Mouse (Mus musculus) inflammation-experienced regulatory T-cells, adult 6 months (primary cell): ENCODE data around the gene Otogl. TPM values are rescaled to one million over a fixed set of nuclear protein-coding genes. Genes with fewer than 3 reads are reported as not detected.

Source experiments
- ATAC-seq: one replicate; pipeline ENCODE4 v1.8.0; 2017
- polyA plus RNA-seq, 3 experiments: library from polyadenylated mRNA; unstranded; fragments of 100-300 nt; shearing (Covaris generic); gene quantifications; one replicate each; pipeline ENCODE4 v1.2.1; 2017

Gene Otogl
- not detected for polyA plus RNA-seq

DNA sequence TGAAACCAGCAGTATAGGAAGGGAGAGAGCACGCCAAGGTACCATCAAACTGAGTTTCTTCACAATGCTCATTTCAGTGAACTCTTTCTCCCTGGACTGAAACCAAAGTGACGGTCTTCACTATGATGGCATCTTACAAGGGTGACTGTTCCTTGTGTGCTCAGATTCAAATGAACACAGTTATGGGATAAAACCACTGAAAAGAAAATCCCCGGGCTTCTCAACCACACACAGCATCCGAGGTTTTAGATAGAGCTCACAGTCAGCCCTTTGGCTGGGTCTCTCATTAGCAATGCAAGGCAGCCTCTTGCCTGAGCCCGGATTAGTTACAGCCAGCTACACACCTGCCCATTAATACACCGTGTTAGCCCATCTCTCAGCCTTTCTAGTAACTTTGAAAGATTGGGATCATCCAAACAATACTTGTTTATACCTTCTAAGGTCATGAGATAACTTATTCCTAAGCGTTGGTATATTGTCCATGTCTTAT, at the start of gene Otogl:
Gene Otogl, minus strand, starts transcription at position 51 of the 490 bp plus-strand sequence.
- ATAC-seq, result no peak

DNA sequence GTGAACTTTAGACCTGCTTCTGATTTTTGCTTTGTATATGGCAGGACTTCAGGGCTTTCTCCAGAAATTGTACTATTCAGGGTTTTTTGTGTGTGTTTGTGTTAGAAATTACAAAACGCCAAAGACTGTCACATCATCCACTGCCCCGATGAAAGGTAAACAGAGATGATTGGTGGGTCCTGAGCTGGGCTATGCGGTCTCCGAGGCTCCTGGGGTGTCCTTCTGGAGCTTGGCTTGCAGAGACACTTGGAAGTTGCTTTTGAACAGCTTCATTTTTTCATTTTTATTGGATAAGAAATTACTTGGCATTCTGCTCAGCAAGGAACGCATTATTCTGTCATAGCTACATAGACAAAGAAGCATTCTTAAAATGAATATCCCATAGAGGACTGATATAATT, 44.7 kb upstream of the Otogl start:
- no peak for ATAC-seq

DNA sequence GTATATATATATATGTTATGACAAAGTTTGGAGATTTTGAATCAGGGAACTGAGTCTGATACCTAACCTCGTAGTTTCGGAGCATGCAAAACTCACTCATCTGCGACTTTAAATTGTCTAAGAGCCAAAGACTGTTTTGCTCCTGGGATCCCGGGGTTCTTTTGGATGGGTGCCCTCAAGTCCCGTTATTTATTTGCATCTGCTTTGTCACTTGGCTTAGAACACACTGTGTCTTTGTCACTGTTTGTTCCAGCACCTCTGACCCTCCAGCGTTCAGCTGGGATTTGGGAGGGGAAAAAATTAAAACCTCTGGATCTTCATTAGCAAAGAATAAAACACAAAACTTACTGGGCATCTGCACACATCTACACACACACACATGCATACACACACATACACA, 42.5 kb upstream of the Otogl start:
- ATAC-seq, result no peak

DNA sequence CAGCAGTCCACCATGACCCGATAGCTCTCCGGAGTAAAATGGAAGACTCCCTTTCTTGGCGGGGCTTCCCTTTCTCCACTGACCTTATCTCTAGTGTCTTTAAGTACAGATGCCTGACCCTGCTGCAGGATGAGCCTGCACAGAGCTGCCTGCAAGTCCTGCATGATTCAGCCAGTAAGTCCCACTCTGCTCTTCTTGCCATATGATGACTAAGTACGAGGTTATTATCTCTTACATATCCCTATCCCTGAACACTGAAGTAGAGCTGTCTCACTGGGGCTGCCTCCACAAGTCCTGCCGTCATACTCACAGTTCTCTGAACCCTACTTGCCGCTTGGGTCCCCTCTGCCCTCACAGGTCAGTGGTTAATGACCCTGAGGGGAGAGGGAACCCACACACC, 39.7 kb upstream of the Otogl start:
- ATAC-seq, result no peak

DNA sequence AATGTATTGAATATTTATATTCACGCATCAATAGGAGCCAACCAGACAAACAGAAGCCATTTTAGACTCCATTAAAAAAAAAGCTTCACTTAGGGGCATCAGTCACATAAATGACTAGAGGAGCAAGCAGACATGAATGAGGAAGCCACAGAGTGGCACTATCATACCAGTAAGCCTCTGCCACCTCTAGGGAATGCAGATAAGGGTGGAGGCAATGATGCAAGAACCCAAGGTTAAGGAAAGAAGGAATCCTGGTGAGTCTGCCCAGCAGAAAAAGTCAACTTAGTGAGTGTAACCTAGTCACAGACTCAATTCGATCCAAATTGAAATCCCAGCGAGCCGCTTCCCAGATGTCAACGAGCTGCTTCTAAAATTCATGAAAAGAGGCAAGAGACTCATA, 38.0 kb upstream of the Otogl start:
- no peak for ATAC-seq

DNA sequence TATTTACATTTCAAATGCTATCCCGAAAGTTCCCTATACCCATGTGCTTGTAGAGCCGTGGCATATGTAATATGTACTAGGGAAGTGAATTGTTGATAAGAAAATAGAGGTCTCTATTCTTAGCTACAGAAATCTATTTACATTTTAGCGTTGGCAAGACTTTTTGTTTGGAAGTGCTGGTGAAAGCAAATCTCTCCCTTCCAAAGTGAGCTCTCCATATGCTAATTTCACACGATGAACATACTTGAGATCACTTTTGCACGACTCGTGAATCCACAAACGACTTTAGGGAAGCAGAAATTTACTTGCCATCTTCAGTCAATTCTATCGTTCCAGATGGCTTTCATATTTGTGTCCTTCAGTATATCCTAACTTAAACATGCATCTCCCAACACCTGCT, 36.7 kb upstream of the Otogl start:
- no peak for ATAC-seq

DNA sequence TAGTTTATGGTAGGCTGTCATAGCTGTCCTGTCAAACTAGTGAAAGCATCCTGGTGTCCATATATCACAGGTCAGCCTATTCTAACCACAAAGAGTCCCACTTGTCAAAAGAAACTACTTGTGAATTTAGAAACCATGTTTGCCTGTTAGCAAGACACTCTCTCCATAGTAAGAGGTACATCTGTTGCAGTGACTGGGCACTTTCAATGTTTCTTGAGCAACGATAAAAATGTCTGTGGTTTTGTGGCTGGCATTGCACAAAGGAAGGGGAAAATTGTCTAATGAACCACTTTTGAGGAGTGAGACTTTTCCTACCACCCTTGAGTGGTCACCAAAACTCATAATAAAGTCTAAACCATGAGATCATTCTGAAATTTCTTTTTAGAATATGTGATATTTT, 36.1 kb upstream of the Otogl start:
- no peak for ATAC-seq

DNA sequence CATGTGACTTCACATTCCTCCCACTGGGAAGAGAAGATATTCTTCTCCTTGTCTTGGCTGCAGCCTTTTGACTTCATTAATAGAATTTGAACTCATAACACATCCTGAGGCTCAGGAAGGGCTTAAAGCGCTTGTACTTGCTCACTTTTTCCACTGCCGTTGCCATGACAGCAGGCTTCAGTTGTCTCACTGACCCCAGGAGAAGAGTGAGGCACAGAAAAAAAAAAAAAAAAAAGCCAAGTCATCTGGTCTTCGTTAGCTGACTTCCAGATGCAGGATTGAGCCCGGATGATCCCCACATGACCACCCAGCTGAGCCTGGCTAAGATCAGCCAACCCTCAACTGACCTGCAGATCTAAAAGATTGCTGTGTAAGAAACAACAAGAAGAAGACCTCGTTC, 34.4 kb upstream of the Otogl start:
- no peak for ATAC-seq

DNA sequence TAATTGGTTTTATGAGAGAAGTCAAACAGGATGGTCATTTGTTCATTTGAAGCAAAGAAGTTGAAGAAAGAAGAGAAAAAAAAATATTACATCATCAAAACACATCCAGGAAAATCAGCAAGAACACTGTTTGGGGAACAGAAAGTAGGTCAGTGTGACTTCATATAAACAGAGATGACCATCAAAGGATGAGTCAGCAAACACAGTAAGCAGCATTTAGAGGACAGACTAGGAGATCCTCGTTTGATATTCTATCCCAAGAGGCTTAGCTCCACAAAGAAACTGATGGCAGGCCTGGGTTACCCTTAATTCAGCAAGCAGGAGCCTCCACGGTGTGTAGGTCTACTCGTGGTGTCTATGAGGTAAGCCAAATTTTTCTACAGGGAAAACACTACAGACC, 31.9 kb upstream of the Otogl start:
- ATAC-seq, result no peak

DNA sequence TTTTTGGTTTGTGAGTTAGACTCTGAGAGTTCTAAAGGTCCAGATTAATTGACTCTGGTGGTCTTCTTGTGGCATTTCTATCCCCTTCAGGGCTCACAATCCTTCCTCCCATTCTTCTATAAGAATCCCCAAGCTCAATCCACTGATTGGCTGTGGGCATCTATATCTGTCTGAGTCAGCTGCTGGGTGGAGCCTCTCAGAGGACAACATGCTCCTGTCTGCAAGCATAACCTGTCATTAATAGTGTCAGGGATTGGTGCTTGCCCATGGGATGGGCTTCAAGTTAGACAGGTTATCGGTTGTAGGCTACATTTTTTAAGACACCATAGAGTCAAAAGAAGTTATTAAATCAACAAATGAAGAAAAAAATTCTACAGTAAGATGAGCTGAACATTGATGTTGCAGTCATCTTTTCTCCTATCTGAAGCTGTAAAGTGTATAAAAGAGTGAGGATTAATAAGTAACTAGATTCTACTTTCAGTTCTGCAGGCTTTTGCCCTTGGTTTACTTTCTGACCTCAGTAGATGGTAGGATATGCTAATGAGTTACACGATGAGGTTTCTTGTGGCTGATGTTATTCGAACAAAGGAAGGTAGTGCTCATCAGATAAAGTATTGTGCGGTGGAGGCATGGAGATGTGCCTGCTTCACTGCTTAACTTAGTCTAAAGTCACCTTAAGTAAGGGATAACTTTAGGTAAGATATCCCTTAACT, 29.4 kb upstream of the Otogl start:
- peak; percentile 96 for ATAC-seq

DNA sequence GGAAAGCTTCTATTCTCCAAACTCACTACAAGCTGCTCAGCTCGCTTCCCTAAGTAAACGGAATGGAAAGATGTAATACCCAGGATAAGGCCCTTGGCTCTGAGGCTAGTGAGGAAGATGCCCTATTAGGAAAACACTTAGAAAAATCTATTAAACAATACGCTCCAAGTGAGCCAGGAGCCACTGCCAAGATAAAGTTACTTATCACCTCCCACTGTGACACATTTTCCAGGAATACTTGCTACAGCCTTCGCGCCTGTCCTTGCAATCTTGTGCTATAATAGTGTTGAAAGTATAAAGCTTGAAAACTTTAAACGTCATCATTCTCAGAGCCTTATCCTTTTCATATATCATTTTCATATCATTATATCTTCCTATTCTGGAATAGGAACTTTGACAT, 28.4 kb upstream of the Otogl start:
- ATAC-seq, result no peak

DNA sequence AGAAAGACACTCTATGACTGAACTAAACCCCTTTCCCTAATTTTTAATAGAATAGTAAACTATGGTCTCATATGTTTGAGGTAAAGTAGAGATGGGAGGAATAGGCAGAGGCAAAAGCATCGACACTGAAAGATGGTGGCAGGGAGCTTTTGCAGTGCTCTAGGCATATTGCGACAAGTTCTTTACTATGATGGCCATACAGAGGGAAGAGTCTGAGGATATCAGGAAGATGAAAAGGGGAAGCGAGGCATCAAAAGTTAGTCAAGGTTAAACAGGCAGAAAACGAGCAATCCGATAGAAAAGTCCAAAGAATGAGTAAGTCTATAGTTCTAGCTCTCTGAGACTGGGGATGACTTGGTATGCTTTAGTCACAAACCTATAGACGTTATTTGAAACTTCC, 27.9 kb upstream of the Otogl start:
- ATAC-seq, result no peak

DNA sequence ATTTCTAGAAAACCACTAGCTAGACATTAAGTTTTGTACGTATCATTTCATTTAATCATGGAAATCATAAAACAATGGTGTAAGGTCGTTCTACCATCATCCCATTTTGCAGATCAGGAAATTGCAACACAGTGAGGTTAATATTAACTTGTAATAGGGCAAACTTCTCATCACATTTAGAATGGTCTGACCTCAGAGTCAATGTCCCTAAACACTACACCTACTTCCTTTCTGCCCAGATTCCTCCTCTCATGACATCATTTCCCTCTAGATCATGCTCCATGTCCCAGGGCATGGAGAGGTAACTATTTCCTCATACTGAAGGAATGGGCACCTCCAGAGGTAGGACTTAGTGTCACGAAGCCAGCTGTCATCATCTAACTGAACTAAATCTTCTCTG, 22.1 kb upstream of the Otogl start:
- no peak for ATAC-seq

DNA sequence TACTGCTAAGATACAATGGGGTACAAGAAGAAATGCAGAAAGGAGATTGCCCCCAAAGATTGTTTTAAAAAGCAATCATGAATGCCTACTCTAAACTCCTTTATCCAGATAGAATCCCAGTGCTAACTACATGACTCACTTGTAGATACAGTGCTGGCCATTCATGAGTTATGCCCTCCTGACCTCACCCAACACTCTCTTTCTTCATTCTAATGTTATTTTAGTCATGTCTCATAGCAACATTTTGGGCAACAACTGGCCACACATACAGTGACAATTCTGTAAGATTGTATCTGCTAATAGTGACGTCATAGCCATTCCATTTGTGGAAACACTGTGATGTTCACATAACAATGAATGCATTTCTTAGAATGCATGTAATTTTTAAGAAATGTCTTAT, 21.6 kb upstream of the Otogl start:
- no peak for ATAC-seq

DNA sequence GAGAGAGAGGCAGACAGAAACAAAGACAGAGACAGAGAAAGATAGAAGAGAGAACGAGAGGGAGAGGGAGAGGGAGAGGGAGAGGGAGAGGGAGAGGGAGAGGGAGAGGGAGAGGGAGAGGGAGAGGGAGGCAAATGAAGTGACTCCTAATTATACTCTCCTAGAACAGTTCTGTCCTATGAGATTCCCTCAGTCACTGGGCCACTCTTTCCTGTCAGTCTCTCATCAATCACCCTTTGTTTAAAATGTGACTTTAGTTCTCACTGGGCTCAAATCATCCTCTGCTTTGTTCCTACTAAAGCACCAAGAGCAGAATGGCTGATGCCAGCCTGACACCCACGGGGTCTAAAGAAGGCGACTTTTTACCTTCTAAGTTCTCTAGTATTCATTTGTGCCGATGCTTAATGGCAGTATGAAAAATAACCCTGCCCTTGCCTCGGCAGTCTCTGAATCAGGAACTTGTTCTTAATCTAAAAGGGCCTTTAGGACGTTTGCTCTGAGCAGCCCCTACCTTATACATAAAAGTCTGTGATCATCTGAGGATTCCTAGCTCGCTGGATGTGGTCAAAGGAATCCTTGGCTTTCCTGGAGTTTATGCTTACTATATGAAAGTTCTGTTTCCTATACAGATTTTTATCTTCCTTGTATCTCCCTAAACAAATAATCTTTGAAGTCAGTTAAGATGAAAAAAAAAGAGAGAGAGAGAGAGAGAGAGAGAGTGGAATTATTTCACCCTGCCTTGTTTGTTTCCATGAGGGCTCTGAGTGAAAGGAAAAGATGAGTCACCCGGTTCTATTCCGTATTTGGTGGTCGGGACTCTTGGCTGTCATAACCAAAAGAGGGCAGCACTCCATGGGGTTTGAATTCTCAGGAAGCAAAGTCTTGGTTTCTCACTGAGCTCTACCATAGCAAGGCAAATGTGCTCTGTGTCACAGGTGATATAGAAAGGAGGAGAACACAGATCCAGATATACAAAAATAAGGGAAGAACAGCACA, 20.2 kb upstream of the Otogl start:
- ATAC-seq, result peak; percentile 92

DNA sequence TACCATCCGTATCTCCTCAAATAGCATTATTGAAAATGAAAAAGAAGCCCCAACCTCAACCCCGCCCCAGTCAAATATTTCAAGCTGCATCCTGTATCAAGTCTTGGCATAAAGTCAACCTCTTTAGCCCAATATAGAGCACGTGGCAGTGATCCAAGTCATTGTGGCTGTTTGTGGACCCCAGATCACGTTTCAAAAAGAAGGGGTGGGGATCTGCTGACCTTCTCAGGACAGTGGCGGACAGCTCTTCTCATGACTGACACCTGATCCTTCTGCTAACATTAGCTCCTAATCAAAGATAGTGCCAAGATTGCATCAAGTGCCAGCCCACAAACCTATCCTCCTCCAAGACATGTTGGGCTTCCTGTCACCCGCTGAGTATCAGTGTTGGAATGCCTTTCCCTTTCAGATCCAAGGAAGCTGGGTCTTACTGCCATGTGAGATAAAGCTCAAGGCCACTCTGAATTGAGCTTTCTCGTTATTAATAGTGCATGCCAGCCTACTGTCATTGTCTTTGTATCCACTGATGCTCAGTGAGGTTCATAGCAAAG, 18.6 kb upstream of the Otogl start:
- ATAC-seq, result no peak

DNA sequence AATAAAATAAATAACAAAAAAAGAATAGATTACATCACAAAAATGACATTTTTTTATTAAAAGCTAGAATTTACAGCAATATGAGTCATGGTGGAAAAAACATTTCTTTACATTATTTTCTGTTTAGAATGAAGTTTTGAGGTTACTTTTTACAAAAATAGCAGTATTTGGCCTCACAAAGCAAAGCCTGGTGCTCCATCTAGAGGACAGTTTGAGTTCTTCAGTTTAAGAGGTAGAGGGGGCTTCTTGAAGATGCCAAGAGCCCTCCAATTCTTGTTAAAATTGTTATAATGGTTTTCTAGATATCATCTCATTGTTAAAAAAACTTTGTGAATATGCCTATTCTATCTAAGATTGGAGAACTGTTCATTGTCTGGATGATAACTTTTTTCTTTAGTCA, 13.4 kb upstream of the Otogl start:
- no peak for ATAC-seq

DNA sequence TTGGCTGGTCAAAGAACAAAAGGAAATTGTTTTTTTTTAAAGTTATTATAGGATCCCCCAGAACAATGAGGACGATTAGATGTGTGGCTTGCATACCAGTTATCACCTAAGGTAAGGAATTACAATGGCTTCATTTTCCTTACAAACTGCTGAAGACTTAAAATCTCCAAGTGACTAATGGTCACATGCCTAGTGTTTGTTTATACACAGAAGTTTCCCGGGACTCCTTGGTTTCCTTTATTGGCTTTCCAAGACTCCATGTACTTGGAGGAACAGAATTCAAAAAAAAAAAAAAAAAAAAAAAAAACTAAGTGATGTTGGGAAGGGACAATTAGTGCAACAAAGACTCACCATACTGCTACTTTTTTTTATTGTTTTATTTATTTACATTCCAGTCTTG, 11.9 kb upstream of the Otogl start:
- ATAC-seq, result no peak

DNA sequence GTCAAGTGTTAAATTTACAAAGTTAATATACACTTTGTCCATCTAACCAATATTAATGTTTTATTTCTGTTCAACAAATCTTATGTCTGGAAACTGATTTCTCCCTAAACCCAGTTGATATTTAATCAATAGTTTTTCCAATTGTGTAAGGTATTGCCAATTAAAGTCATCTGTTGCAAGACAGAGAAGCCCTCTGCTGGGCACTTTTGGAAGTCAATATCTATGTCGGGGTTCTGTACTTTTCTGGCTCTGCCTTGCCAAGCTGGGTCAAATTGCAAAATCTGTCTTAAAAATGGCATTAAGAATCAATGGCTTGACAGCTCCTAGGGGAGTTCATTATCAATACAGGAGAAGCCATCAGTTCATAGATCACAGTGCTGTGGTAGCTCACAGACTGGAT, 10.8 kb upstream of the Otogl start:
- peak; percentile 50 for ATAC-seq

DNA sequence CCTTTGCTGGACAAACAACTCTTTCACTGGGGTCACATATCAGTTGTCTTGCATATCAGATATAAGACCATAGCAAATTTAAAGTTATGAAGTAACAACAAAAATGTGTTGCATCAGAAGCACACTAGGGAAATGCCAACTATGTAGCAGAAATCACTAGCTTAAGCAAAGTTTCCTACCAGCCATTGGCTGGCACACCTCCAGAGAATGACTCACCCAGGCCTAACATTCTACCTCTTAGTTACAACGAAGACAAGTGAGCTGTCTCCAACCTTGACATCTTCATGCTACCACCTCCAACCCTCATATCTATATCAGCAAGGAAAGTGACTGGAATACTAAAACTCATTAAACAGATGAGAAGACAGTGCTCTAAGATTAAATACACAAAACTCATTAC, 9.6 kb upstream of the Otogl start:
- ATAC-seq, result peak; percentile 38

DNA sequence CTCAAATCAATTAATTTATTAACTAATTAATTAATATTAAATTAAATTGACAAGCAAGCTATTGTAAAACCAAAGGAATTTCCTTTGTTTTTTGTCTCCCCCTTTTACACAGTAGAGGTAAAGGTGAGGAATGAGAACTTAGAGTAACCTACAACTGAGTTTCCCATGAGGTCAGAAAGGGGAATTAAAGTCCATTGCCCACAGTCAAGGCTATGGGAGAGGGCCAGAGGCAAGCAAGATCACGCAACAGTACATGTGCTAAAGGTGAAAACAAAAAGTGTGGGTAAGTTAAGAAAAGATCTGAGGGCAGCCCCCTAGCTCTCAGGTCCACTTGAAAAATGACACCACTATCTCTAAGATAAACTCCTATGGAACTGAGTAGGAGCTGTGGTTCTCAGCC, 9.2 kb upstream of the Otogl start:
- no peak for ATAC-seq

DNA sequence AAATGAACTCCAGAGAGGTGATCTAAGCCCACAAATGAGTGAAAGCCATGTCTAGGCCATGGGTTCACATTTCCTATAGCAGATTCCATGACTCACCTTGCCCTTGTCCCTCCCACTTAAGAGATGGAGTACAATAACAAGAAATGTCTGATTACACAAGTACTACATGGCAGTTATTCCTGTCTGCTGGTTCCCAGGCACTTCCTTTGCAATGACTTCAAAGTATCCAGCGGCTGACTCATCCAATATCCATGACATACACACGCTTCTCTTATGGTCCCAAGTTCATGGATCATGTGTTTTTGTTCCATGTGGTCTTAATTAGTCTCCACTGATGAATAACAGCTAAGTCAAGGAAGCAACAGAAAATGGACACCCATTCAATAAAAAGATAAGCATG, 1.1 kb upstream of the Otogl start:
- no peak for ATAC-seq

DNA sequence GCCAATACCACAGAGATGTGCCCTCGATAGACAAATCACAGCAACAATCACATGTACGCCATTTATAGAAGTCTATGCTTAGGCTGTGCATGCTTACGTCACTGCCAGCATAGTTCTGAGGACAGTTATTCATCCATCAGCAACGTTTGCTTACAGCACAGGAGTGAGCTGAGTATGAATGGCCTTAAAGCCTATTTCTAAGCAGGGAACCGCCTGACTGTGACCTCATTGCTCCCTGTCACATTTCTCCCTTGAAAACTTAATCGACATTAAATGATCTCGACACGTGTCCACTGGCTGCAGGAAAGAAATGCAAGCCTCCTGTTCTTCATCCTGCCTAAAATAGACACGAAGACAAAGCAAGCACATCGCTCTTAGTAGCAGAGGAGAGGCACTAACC, 5.5 kb downstream of the Otogl start:
- no peak for ATAC-seq
